Mouse (Mus musculus) gastrocnemius, postnatal 14 days (tissue): Measurements from ENCODE around the gene Art4. TPM values are rescaled to one million over a fixed set of nuclear protein-coding genes. Genes with fewer than 3 reads are reported as not detected.
"Not testable (repeated sequence)": the region's sequence is repeated elsewhere in the genome, so short reads cannot be mapped to it uniquely, and the experiment has no call there.

Experiments
- DNase-seq: peaks from one replicate; pipeline ENCODE4 v3.0.0; 2021; ENCODE audit warnings: mixed read lengths
- intact Hi-C: fragments of 180-260 bp; cut with DNase I; formaldehyde crosslinking; loops from one replicate; pipeline ENCODE4 v1.15.1; 2025; ENCODE audit warnings: low total_unique reads
- long read RNA-seq, 2 experiments: library from polyadenylated mRNA; stranded (forward); transcript quantifications; one replicate each; pipeline ENCODE4 v2.0.0; 2021
- total RNA-seq, 2 experiments: library from RNA; stranded (reverse); gene quantifications; 2 replicates each; pipeline ENCODE4 v1.2.3; 2021

Art4 gene
- under 1 TPM; 0.38 to 0.84 TPM for total RNA-seq
- long read RNA-seq, experiment 1 = 0 reads
- long read RNA-seq, experiment 2, partial matches to known transcripts = 0 of 1 reads
- long read RNA-seq, experiment 2, other reads (novel, unspliced or antisense) = 0 of 1 reads

- intact Hi-C loops = no loop called here
- no peak for DNase-seq
Measured at GRCm38 (mm10) chr6:136857186-136857872, at the start of gene Art4. Gene Art4 (minus strand): TSS chr6:136857733.

GRCm38 (mm10) chr6:136906937-136907293 lies 49.4 kb upstream of the Art4 start:
- intact Hi-C loops = no loop called here
- peak; percentile 36 for DNase-seq

- intact Hi-C loops = no loop called here
- no peak for DNase-seq
Measured at GRCm38 (mm10) chr6:136906283-136906936, 48.9 kb upstream of the Art4 start.

- intact Hi-C loops = no loop called here
- no peak for DNase-seq
Measured at GRCm38 (mm10) chr6:136903885-136904470, 46.4 kb upstream of the Art4 start.

GRCm38 (mm10) chr6:136902527-136902926 lies 45.0 kb upstream of the Art4 start:
- no peak for DNase-seq

GRCm38 (mm10) chr6:136901010-136901409 lies 43.5 kb upstream of the Art4 start:
- no peak for DNase-seq
- intact Hi-C loops = no loop called here

More at GRCm38 (mm10) chr6:136902527-136902926, 45.0 kb upstream of the Art4 start:
- intact Hi-C loops = no loop called here

- no peak for DNase-seq
- intact Hi-C loops = no loop called here
Measured at GRCm38 (mm10) chr6:136900369-136901009, 43.0 kb upstream of the Art4 start.

GRCm38 (mm10) chr6:136898954-136899353 lies 41.4 kb upstream of the Art4 start:
- DNase-seq = no peak
- intact Hi-C loops = no loop called here

GRCm38 (mm10) chr6:136898222-136898621 lies 40.7 kb upstream of the Art4 start:
- no peak for DNase-seq
- intact Hi-C loops = no loop called here

GRCm38 (mm10) chr6:136897789-136898188 lies 40.3 kb upstream of the Art4 start:
- intact Hi-C loops = no loop called here
- peak; percentile 36 for DNase-seq

GRCm38 (mm10) chr6:136894532-136895339 lies 37.2 kb upstream of the Art4 start:
- DNase-seq = no peak
- intact Hi-C loops = no loop called here

GRCm38 (mm10) chr6:136892002-136892401 lies 34.5 kb upstream of the Art4 start:
- intact Hi-C loops = no loop called here
- no peak for DNase-seq

- intact Hi-C loops = no loop called here
- no peak for DNase-seq
Measured at GRCm38 (mm10) chr6:136889554-136889953, 32.0 kb upstream of the Art4 start.

- no peak for DNase-seq
- intact Hi-C loops = no loop called here
Measured at GRCm38 (mm10) chr6:136889067-136889466, 31.5 kb upstream of the Art4 start.

- intact Hi-C loops = no loop called here
- peak; percentile 65 for DNase-seq
Measured at GRCm38 (mm10) chr6:136887854-136888253, 30.3 kb upstream of the Art4 start.

GRCm38 (mm10) chr6:136884766-136885165 lies 27.2 kb upstream of the Art4 start:
- intact Hi-C loops, DNase-seq: not testable (repeated sequence)

GRCm38 (mm10) chr6:136883961-136884360 lies 26.4 kb upstream of the Art4 start:
- intact Hi-C loops = no loop called here
- no peak for DNase-seq

- intact Hi-C loops = no loop called here
- peak; percentile 40 for DNase-seq
Measured at GRCm38 (mm10) chr6:136883431-136883915, 25.9 kb upstream of the Art4 start.

GRCm38 (mm10) chr6:136881678-136882077 lies 24.1 kb upstream of the Art4 start:
- DNase-seq = no peak
- intact Hi-C loops = no loop called here
